26 mouse cellular contexts compared by ENCODE assay signal in genomic region chr3:30847413-30847812, GRCm38 (mm10). TPM values are rescaled to one million over a fixed set of nuclear protein-coding genes. Genes with fewer than 3 reads are reported as not detected.
DNase-seq lines count a peak whose midpoint lies in the region; ATAC-seq and TF ChIP-seq lines count a peak whose summit lies in the region.
"Had no signal": no experiment of that assay in that cellular context is flagged by ENCODE, and none has a peak within 500 bp of the region (broad histone marks: within the 10 kb centered on the region; RNA-seq: fewer than 3 reads in every experiment).

No protein-coding gene starts in this region.

- 47% methylated on average over 1 of the region's 1 CpGs for WGBS in intestine, embryonic 15.5 days
- 20% methylated on average over 1 of the region's 1 CpGs for WGBS in small intestine, adult 2 months

- H3K27me3 ChIP-seq in intestine, embryonic 15.5 days (replicated peaks): no peaks in the 10 kb centered on the region
- H3K27me3 ChIP-seq in small intestine, adult 2 months (ENCODE audit: control insufficient read depth, insufficient read depth, low read length): no peaks in the 10 kb centered on the region
- H3K27me3 ChIP-seq: embryonic facial prominence, embryonic 12.5 days; embryonic facial prominence, embryonic 15.5 days; hindbrain, embryonic 15.5 days had no signal

- TF ChIP-seq CTCF in small intestine, adult 2 months (IDR thresholded peaks at IDR 0.05; ENCODE audit: extremely low read depth, insufficient read length, insufficient replicate concordance, low read depth, low read length): no peak

- H3K4me1 ChIP-seq in intestine, embryonic 15.5 days (replicated peaks): no peaks in the 10 kb centered on the region
- peaks cover 21% of the 10 kb centered on the region; the same call in 1 of the 2 replicates for H3K4me1 ChIP-seq in small intestine, adult 2 months (ENCODE audit: control insufficient read depth, insufficient read depth, insufficient read length, low read length)
- H3K4me1 ChIP-seq: embryonic facial prominence, embryonic 12.5 days; embryonic facial prominence, embryonic 15.5 days; heart, embryonic 10.5 days; heart, embryonic 13.5 days; hindbrain, embryonic 12.5 days; hindbrain, embryonic 15.5 days had no signal

- H3K4me3 ChIP-seq in intestine, embryonic 15.5 days (replicated peaks): no peak overlapping the region
- H3K4me3 ChIP-seq in small intestine, adult 2 months (ENCODE audit: low read depth, low read length): no peak overlapping the region
- H3K4me3 ChIP-seq: embryonic facial prominence, embryonic 12.5 days; embryonic facial prominence, embryonic 15.5 days; gastrocnemius, adult 2 months; heart, embryonic 10.5 days; heart, embryonic 13.5 days; hindbrain, embryonic 12.5 days; hindbrain, embryonic 15.5 days had no signal

- H3K4me2 ChIP-seq in intestine, embryonic 15.5 days (replicated peaks): no peak overlapping the region
- H3K4me2 ChIP-seq: embryonic facial prominence, embryonic 12.5 days; embryonic facial prominence, embryonic 15.5 days; heart, embryonic 13.5 days; hindbrain, embryonic 12.5 days; hindbrain, embryonic 15.5 days had no signal

- no peaks in the 10 kb centered on the region for H3K9me3 ChIP-seq in intestine, embryonic 15.5 days
- H3K9me3 ChIP-seq: embryonic facial prominence, embryonic 12.5 days; embryonic facial prominence, embryonic 15.5 days; heart, embryonic 10.5 days; heart, embryonic 13.5 days; hindbrain, embryonic 12.5 days; hindbrain, embryonic 15.5 days had no signal

- TF ChIP-seq POLR2A in small intestine, adult 2 months (IDR thresholded peaks at IDR 0.05; ENCODE audit: low read depth, low read length): no peak

- H3K27ac ChIP-seq in intestine, embryonic 15.5 days: no peak overlapping the region
- H3K27ac ChIP-seq in small intestine, adult 2 months (ENCODE audit: insufficient read depth, low read depth, low read length): peak overlapping the region; percentile 82
- H3K27ac ChIP-seq: embryonic facial prominence, embryonic 12.5 days; embryonic facial prominence, embryonic 15.5 days; gastrocnemius, adult 2 months; heart, embryonic 10.5 days; heart, embryonic 13.5 days; hindbrain, embryonic 12.5 days; hindbrain, embryonic 15.5 days had no signal

- DNase-seq in heart, adult 11 months: peak; percentile 72
- no peak for DNase-seq in heart, adult 8-10 months (ENCODE audit: low spot score)
- DNase-seq in kidney, postnatal 36 days: peak; percentile 23 to 34
- no peak for DNase-seq in kidney, postnatal 10 days
- no peak for DNase-seq in Muller cell, postnatal 12 days (ENCODE audit: inconsistent ontology term)
- DNase-seq in thymus, postnatal 10 days (ENCODE audit: low spot score in 2 of 2): no peak
- DNase-seq: adrenal gland, postnatal 10 days; adrenal gland, postnatal 36 days; cerebellum, adult 11 months; cerebellum, adult 2 months; cerebellum, adult 9-11 months; cerebellum, postnatal 25 days; forebrain, postnatal 0 days; gastrocnemius, adult 2 months; gastrocnemius, postnatal 14 days; heart, adult 18-20 months had no signal

- ATAC-seq in intestine, embryonic 15.5 days: peak; percentile 91
- ATAC-seq: forebrain, embryonic 14.5 days; forebrain, postnatal 0 days; Patski had no signal

- H3K36me3 ChIP-seq in intestine, embryonic 15.5 days: no peaks in the 10 kb centered on the region
- H3K36me3 ChIP-seq in small intestine, adult 2 months (ENCODE audit: control insufficient read depth, insufficient read depth, low read length): no peaks in the 10 kb centered on the region
- H3K36me3 ChIP-seq: embryonic facial prominence, embryonic 12.5 days; embryonic facial prominence, embryonic 15.5 days; heart, embryonic 10.5 days; heart, embryonic 13.5 days; hindbrain, embryonic 12.5 days; hindbrain, embryonic 15.5 days had no signal

- no peak overlapping the region for H3K9ac ChIP-seq in intestine, embryonic 15.5 days
- H3K9ac ChIP-seq: embryonic facial prominence, embryonic 12.5 days; embryonic facial prominence, embryonic 15.5 days; forebrain, postnatal 0 days; heart, embryonic 13.5 days; hindbrain, embryonic 12.5 days; hindbrain, embryonic 15.5 days had no signal

RNA-seq across cellular contexts. Expression of gene Gpr160, which starts 8.3 kb away (rescaled TPM):
- total RNA-seq in heart, adult 8-10 months (2022): 1 to 10 TPM; 1.4 to 2.5 (median 2.0) TPM
- 9.3 and 10.2 TPM in 2 replicates for polyA plus RNA-seq in intestine, embryonic 15.5 days (2015; fragmentation: Nextera tagmentation; extraction: Ambion mirVana)
- polyA plus RNA-seq in small intestine, adult 2 months (2012; rRNA removed): 19.1 and 35.8 TPM in 2 replicates

RNA-seq across cellular contexts. Expression of gene Sec62, which starts 54.7 kb away (rescaled TPM):
- total RNA-seq in heart, adult 8-10 months (2022): 10 to 100 TPM; 36.4 to 41.1 (median 38.2) TPM
- polyA plus RNA-seq in intestine, embryonic 15.5 days (2015; fragmentation: Nextera tagmentation; extraction: Ambion mirVana): 68.3 and 83.5 TPM in 2 replicates
- polyA plus RNA-seq in small intestine, adult 2 months (2012; rRNA removed): 2.7 and 4.6 TPM in 2 replicates

Comparison
In these comparisons a context has a peak if more than half of its experiments do, and no peak if none do; other contexts are left out.
1. DNase-seq: peak in heart, adult 11 months (single experiment) and kidney, postnatal 36 days (2 of 2); none in heart, adult 8-10 months (single experiment), kidney, postnatal 10 days (single experiment), Muller cell, postnatal 12 days (single experiment) and thymus, postnatal 10 days (0 of 2).
2. RNA of gene Sec62, which starts 54.7 kb away (polyA plus RNA-seq): 68.3 to 83.5 TPM in intestine, embryonic 15.5 days; 2.7 to 4.6 TPM in small intestine, adult 2 months; every median in the first group is over 10 times any median in the second.